Mouse (Mus musculus) CH12.LX (cell line): Measurements from ENCODE around the gene Fbxo36. TPM values are rescaled to one million over a fixed set of nuclear protein-coding genes. Genes with fewer than 3 reads are reported as not detected.

ENCODE experiments used
- DNase-seq: peaks from one replicate; pipeline ENCODE4 v3.0.0-alpha.2; 2013; ENCODE audit errors: extremely low read depth
- H3K27ac ChIP-seq: 2 replicates; pipeline ENCODE4 v1.5.1; 2012; ENCODE audit warnings: low read depth, mild to moderate bottlenecking, control low read depth, moderate library complexity; ENCODE audit not compliant: insufficient read depth
- H3K27me3 ChIP-seq: replicated peaks from 2 replicates; pipeline ENCODE3; 2012; ENCODE audit warnings: inconsistent platforms
- H3K36me3 ChIP-seq, 2 experiments: replicated peaks in 1 of 2; 2 replicates each; pipeline versions ENCODE3 to v1.6.1; 2012; ENCODE audit warnings: inconsistent platforms in 1 of 2, low read length in 1 of 2, mild to moderate bottlenecking in 1 of 2, mixed read lengths in 1 of 2, moderate library complexity in 1 of 2; ENCODE audit not compliant: control insufficient read depth in 1 of 2, insufficient read depth in 1 of 2
- H3K4me1 ChIP-seq, 2 experiments: 2 replicates each; pipeline ENCODE4 v1.6.1; 2012; ENCODE audit warnings: inconsistent platforms in 1 of 2, moderate library complexity in 1 of 2; ENCODE audit not compliant: insufficient read depth in 2 of 2, control insufficient read depth in 1 of 2
- H3K4me2 ChIP-seq: 2 replicates; pipeline ENCODE4 v1.6.1; 2012; ENCODE audit warnings: low read depth, mild to moderate bottlenecking, control low read depth; ENCODE audit not compliant: poor library complexity, insufficient read depth, severe bottlenecking
- H3K4me3 ChIP-seq, 3 experiments: fragments of 150-350 bp in 1 of 3; sonication (generic) in 1 of 3; replicated peaks in 1 of 3; 2 replicates each; pipeline versions ENCODE3 to v1.5.1; 2011 to 2012; ENCODE audit warnings: low read depth in 2 of 3, low read length in 2 of 3, mild to moderate bottlenecking in 2 of 3, moderate library complexity in 2 of 3, control low read depth in 1 of 3, improper control_type of control experiment in 1 of 3, inconsistent platforms in 1 of 3, mixed read lengths in 1 of 3; ENCODE audit not compliant: poor library complexity in 1 of 3
- H3K79me2 ChIP-seq: replicated peaks from 2 replicates; pipeline ENCODE4 v1.6.1; 2012; ENCODE audit warnings: mild to moderate bottlenecking, moderate library complexity; ENCODE audit not compliant: control insufficient read depth, poor library complexity, insufficient read depth, severe bottlenecking; ENCODE audit errors: extremely low read depth
- H3K9ac ChIP-seq: 2 replicates; pipeline ENCODE4 v1.6.1; 2012; ENCODE audit warnings: low read depth, mild to moderate bottlenecking, control low read depth, moderate library complexity; ENCODE audit not compliant: insufficient read depth
- H3K9me3 ChIP-seq: replicated peaks from 2 replicates; pipeline ENCODE3; 2012; ENCODE audit warnings: low read length, inconsistent platforms, mixed read lengths
- CHD1 ChIP-seq: IDR thresholded peaks from 2 replicates; pipeline ENCODE4 v1.6.1; 2012; ENCODE audit warnings: low read depth, low read length, improper control_type of control experiment, inconsistent platforms
- CHD2 ChIP-seq: IDR thresholded peaks from 2 replicates; pipeline ENCODE4 v1.6.1; 2011; ENCODE audit warnings: low read length, improper control_type of control experiment
- ELF1 ChIP-seq: IDR thresholded peaks from 2 replicates; pipeline ENCODE4 v1.6.1; 2014; ENCODE audit warnings: low read depth, mild to moderate bottlenecking, inconsistent platforms, low read length, improper control_type of control experiment
- ETS1 ChIP-seq: conservative IDR thresholded peaks from 2 replicates; pipeline ENCODE4 v1.6.1; 2012; ENCODE audit warnings: low read depth, mild to moderate bottlenecking, inconsistent platforms, low read length, improper control_type of control experiment, moderate library complexity
- HCFC1 ChIP-seq: IDR thresholded peaks from 2 replicates; pipeline ENCODE4 v1.6.1; 2012; ENCODE audit warnings: low read depth, mild to moderate bottlenecking, inconsistent platforms, low read length, improper control_type of control experiment
- JUN ChIP-seq: IDR thresholded peaks from 2 replicates; pipeline ENCODE4 v1.6.1; 2011; ENCODE audit warnings: low read depth, mild to moderate bottlenecking, low read length, improper control_type of control experiment, moderate library complexity; ENCODE audit not compliant: insufficient read depth
- JUND ChIP-seq: conservative IDR thresholded peaks from 2 replicates; pipeline ENCODE4 v1.6.1; 2011; ENCODE audit warnings: low read depth, low read length, improper control_type of control experiment
- KAT2A ChIP-seq: IDR thresholded peaks from 2 replicates; pipeline ENCODE4 v1.6.1; 2012; ENCODE audit warnings: low read length, improper control_type of control experiment, inconsistent platforms; ENCODE audit not compliant: insufficient replicate concordance
- MAX ChIP-seq: IDR thresholded peaks from 2 replicates; pipeline ENCODE4 v1.6.1; 2011; ENCODE audit warnings: low read length, improper control_type of control experiment
- MEF2A ChIP-seq: IDR thresholded peaks from 2 replicates; pipeline ENCODE4 v1.6.1; 2014; ENCODE audit warnings: low read depth, mild to moderate bottlenecking, inconsistent platforms, low read length, improper control_type of control experiment, borderline replicate concordance
- MXI1 ChIP-seq: IDR thresholded peaks from 2 replicates; pipeline ENCODE4 v1.6.1; 2011; ENCODE audit warnings: mild to moderate bottlenecking, low read depth, low read length, improper control_type of control experiment
- NELFE ChIP-seq: IDR thresholded peaks from 2 replicates; pipeline ENCODE4 v1.6.1; 2011; ENCODE audit warnings: low read depth, low read length, improper control_type of control experiment
- PAX5 ChIP-seq: IDR thresholded peaks from 2 replicates; pipeline ENCODE4 v1.6.1; 2012; ENCODE audit warnings: low read length, inconsistent platforms, mixed read lengths
- RAD21 ChIP-seq: IDR thresholded peaks from 2 replicates; pipeline ENCODE4 v1.6.1; 2011; ENCODE audit warnings: low read depth, mild to moderate bottlenecking, low read length, improper control_type of control experiment, moderate library complexity
- SIN3A ChIP-seq: IDR thresholded peaks from 2 replicates; pipeline ENCODE4 v1.6.1; 2012; ENCODE audit warnings: low read length, improper control_type of control experiment, inconsistent platforms
- TBP ChIP-seq: conservative IDR thresholded peaks from 2 replicates; pipeline ENCODE4 v1.6.1; 2011; ENCODE audit warnings: low read depth, low read length, improper control_type of control experiment
- TCF12 ChIP-seq: IDR thresholded peaks from 2 replicates; pipeline ENCODE4 v1.6.1; 2014; ENCODE audit warnings: low read depth, mild to moderate bottlenecking, inconsistent platforms, low read length, improper control_type of control experiment
- UBTF ChIP-seq: IDR thresholded peaks from 2 replicates; pipeline ENCODE4 v1.6.1; 2012; ENCODE audit warnings: low read depth, mild to moderate bottlenecking, inconsistent platforms, low read length, improper control_type of control experiment, moderate library complexity
- USF1 ChIP-seq: IDR thresholded peaks from 2 replicates; pipeline ENCODE4 v1.6.1; 2014; ENCODE audit warnings: low read depth, mild to moderate bottlenecking, inconsistent platforms, low read length, improper control_type of control experiment
- USF2 ChIP-seq: conservative IDR thresholded peaks from 2 replicates; pipeline ENCODE4 v1.6.1; 2011; ENCODE audit warnings: low read depth, low read length, improper control_type of control experiment
- ZKSCAN1 ChIP-seq: IDR thresholded peaks from 2 replicates; pipeline ENCODE4 v1.6.1; 2012; ENCODE audit warnings: low read depth, inconsistent platforms, low read length, improper control_type of control experiment, borderline replicate concordance
- dilution Hi-C: fragments of 300-500 bp; cut with MboI; formaldehyde crosslinking; loops from 2 replicates; pipeline ENCODE4 v1.14.3; 2020; ENCODE audit warnings: low sequenced_read_pairs; ENCODE audit not compliant: extremely low pct_unique_long_range_greater_than_20kb, extremely low pct_ligation_motif_present
- in situ Hi-C: fragments of 300-500 bp; cut with MboI; formaldehyde crosslinking; loops from 3 replicates; pipeline ENCODE4 v1.14.3; 2019; ENCODE audit warnings: low sequenced_read_pairs, low pct_ligation_motif_present, low pct_unique_long_range_greater_than_20kb, mixed read lengths
- polyA plus RNA-seq: library from polyadenylated mRNA; unstranded; fragments of >175 nt; gene quantifications from 2 replicates; pipeline ENCODE4 v1.2.1, GENCODE M21; 2012; ENCODE audit warnings: low read depth; ENCODE audit not compliant: insufficient read length
- total RNA-seq, 2 experiments: library from RNA; depleted of rRNA; stranded (reverse); fragments of 300-350 nt in 1 of 2; fragments of >200 nt in 1 of 2; gene quantifications; 2 replicates each; pipeline ENCODE4 v1.2.3; 2012 to 2014

Gene Fbxo36
- total and polyA plus RNA-seq, 3 experiments: 2.5 to 3.8 (median 3.0) TPM

DNA sequence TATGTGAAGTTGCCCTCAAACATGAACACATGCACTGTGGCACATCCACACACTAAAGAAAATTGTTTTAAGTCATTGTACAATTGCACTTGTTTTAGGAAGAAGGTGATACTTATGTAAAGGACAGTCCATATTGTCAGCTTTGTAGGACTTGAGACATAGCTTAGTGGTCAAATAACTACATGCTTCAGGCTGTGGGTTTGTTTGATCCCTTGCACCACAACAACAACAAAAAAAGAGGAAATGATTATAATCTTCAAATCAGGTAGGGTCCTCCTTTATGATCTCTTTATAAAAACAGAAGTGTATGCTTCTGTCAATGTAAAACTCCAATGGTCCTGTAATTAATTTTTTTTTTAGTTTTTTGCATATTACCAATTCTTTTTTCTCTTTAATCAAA, 40.5 kb upstream of the Fbxo36 start:
- no peak overlapping the region for H3K27ac ChIP-seq
- peaks cover 2 to 22% of the 10 kb centered on the region in 2 experiments for H3K36me3 ChIP-seq
- dilution Hi-C loops: no loop called here
- DNase-seq: no peak
- peaks cover 0 to 30% of the 10 kb centered on the region in 2 experiments; a peak in 2 of 4 replicates for H3K4me1 ChIP-seq
- H3K79me2 ChIP-seq: peaks cover 22% of the 10 kb centered on the region
- no peaks in the 10 kb centered on the region for H3K27me3 ChIP-seq
- TF ChIP-seq USF1 (no peak), CHD1 (no peak), JUND (no peak), SIN3A (no peak), PAX5 (no peak), MEF2A (no peak), TBP (no peak), NELFE (no peak), USF2 (no peak), ELF1 (no peak)
- H3K4me2 ChIP-seq: no peak overlapping the region
- in situ Hi-C loops: no loop called here
- no peaks in the 10 kb centered on the region for H3K9me3 ChIP-seq
- H3K9ac ChIP-seq: no peak overlapping the region
- H3K4me3 ChIP-seq: no peak overlapping the region

- no peak for TF ChIP-seq MEF2A
- no peak for TF ChIP-seq ETS1
- TF ChIP-seq ELF1: no peak
- no peak for TF ChIP-seq TBP
- TF ChIP-seq KAT2A: no peak
- no peak for TF ChIP-seq TCF12
- TF ChIP-seq HCFC1: no peak
- no peak for TF ChIP-seq SIN3A
- TF ChIP-seq USF2: no peak
- TF ChIP-seq PAX5: no peak
- no peak for TF ChIP-seq UBTF
- no peak for TF ChIP-seq MXI1
- TF ChIP-seq ZKSCAN1: no peak
- no peak for TF ChIP-seq CHD1
- TF ChIP-seq JUN: no peak
- no peak for TF ChIP-seq CHD2
- TF ChIP-seq RAD21: no peak
- TF ChIP-seq MAX: no peak
- H3K9me3 ChIP-seq: no peaks in the 10 kb centered on the region
- in situ Hi-C loops: no loop called here
Observed at GRCm38 (mm10) chr1:84803788-84804187, 35.9 kb upstream of the Fbxo36 start.

More at GRCm38 (mm10) chr1:84803788-84804187, 35.9 kb upstream of the Fbxo36 start:
- DNase-seq: no peak
- dilution Hi-C loops: no loop called here
- H3K27me3 ChIP-seq: no peaks in the 10 kb centered on the region
- H3K4me2 ChIP-seq: no peak overlapping the region
- peaks cover 17% of the 10 kb centered on the region for H3K79me2 ChIP-seq
- peaks cover 2 to 15% of the 10 kb centered on the region in 2 experiments for H3K36me3 ChIP-seq
- no peak overlapping the region for H3K4me3 ChIP-seq
- H3K4me1 ChIP-seq: peaks cover 0 to 12% of the 10 kb centered on the region in 2 experiments; a peak in 1 of 4 replicates
- H3K27ac ChIP-seq: no peak overlapping the region
- no peak overlapping the region for H3K9ac ChIP-seq
